Mouse (Mus musculus) cortical plate, adult 2 months (tissue): ENCODE measurements around the gene Wfdc2. TPM values are rescaled to one million over a fixed set of nuclear protein-coding genes. Genes with fewer than 3 reads are reported as not detected.

Source experiments
- H3K27ac ChIP-seq: fragments of 200-500 bp; 2 replicates; pipeline ENCODE4 v1.5.1; 2012; ENCODE audit warnings: low read length, control low read depth, inconsistent platforms; ENCODE audit not compliant: insufficient read depth
- H3K4me1 ChIP-seq: fragments of 200-500 bp; 2 replicates; pipeline ENCODE4 v1.6.1; 2011; ENCODE audit warnings: low read length; ENCODE audit not compliant: control insufficient read depth, insufficient read depth
- H3K4me3 ChIP-seq: fragments of 200-500 bp; 2 replicates; pipeline ENCODE4 v1.5.1; 2011; ENCODE audit warnings: mild to moderate bottlenecking, low read length, control low read depth; ENCODE audit not compliant: insufficient read depth
- CTCF ChIP-seq: fragments of 200-500 bp; IDR thresholded peaks from 2 replicates; pipeline ENCODE4 v1.5.1; 2011; ENCODE audit warnings: mild to moderate bottlenecking, control low read depth, low read length; ENCODE audit not compliant: insufficient read depth; ENCODE audit errors: extremely low read depth
- POLR2A ChIP-seq: fragments of 200-500 bp; IDR thresholded peaks from 2 replicates; pipeline ENCODE4 v1.6.1; 2011; ENCODE audit warnings: mild to moderate bottlenecking, low read length, control low read depth; ENCODE audit not compliant: insufficient read depth; ENCODE audit errors: extremely low read depth
- polyA plus RNA-seq: library from polyadenylated mRNA; depleted of rRNA; stranded (reverse); fragments of >200 nt; gene quantifications from 2 replicates; pipeline ENCODE4 v1.2.3, GENCODE M21; 2012; rRNA removed

Wfdc2 gene
- 0.49 and 1.3 TPM in 2 replicates for polyA plus RNA-seq

GRCm38 (mm10) chr2:164562391-164563188, at the start of gene Wfdc2:
Gene Wfdc2, plus strand, starts transcription at chr2:164562413.
- no peak within 1 kb of the TSS for H3K27ac ChIP-seq
- peaks cover 7% of the 10 kb centered on the region for H3K4me1 ChIP-seq
- H3K4me3 ChIP-seq, result no peak within 1 kb of the TSS
- TF ChIP-seq CTCF (no peak), POLR2A (no peak)

- Histone ChIP-seq H3K4me3 (no peak overlapping the region), H3K4me1 (no peaks in the 10 kb centered on the region), H3K27ac (no peak overlapping the region)
- TF ChIP-seq POLR2A (no peak), CTCF (no peak)
These were observed 48.8 kb upstream of the Wfdc2 start for GRCm38 (mm10) chr2:164513389-164513788.

GRCm38 (mm10) chr2:164514916-164515315, 47.3 kb upstream of the Wfdc2 start:
- Histone ChIP-seq H3K4me1 (no peaks in the 10 kb centered on the region), H3K27ac (no peak overlapping the region), H3K4me3 (no peak overlapping the region)
- TF ChIP-seq CTCF, result no peak
- no peak for TF ChIP-seq POLR2A

- H3K4me1 ChIP-seq, result no peaks in the 10 kb centered on the region
These were observed 46.3 kb upstream of the Wfdc2 start for GRCm38 (mm10) chr2:164515897-164516296.

GRCm38 (mm10) chr2:164516592-164516991, 45.6 kb upstream of the Wfdc2 start:
- H3K27ac ChIP-seq, result no peak overlapping the region
- no peaks in the 10 kb centered on the region for H3K4me1 ChIP-seq
- TF ChIP-seq CTCF (no peak), POLR2A (no peak)
- no peak overlapping the region for H3K4me3 ChIP-seq

More at GRCm38 (mm10) chr2:164515897-164516296, 46.3 kb upstream of the Wfdc2 start:
- TF ChIP-seq CTCF (no peak), POLR2A (no peak)
- Histone ChIP-seq H3K4me3 (no peak overlapping the region), H3K27ac (no peak overlapping the region)

GRCm38 (mm10) chr2:164517485-164518221, 44.6 kb upstream of the Wfdc2 start:
- TF ChIP-seq POLR2A (no peak), CTCF (peak; percentile 61)
- H3K4me3 ChIP-seq, result no peak overlapping the region
- no peaks in the 10 kb centered on the region for H3K4me1 ChIP-seq
- no peak overlapping the region for H3K27ac ChIP-seq

- Histone ChIP-seq H3K27ac (no peak overlapping the region), H3K4me1 (no peaks in the 10 kb centered on the region), H3K4me3 (no peak overlapping the region)
- no peak for TF ChIP-seq CTCF
- TF ChIP-seq POLR2A, result no peak
These were observed 43.7 kb upstream of the Wfdc2 start for GRCm38 (mm10) chr2:164518266-164519170.

- Histone ChIP-seq H3K4me1 (no peaks in the 10 kb centered on the region), H3K4me3 (no peak overlapping the region), H3K27ac (no peak overlapping the region)
- TF ChIP-seq CTCF (no peak), POLR2A (no peak)
These were observed 43.1 kb upstream of the Wfdc2 start for GRCm38 (mm10) chr2:164519171-164519526.

GRCm38 (mm10) chr2:164520782-164521181, 41.4 kb upstream of the Wfdc2 start:
- Histone ChIP-seq H3K4me1 (no peaks in the 10 kb centered on the region), H3K27ac (no peak overlapping the region), H3K4me3 (no peak overlapping the region)
- TF ChIP-seq CTCF (peak; percentile 65), POLR2A (no peak)
